Mouse (Mus musculus) small intestine, adult 2 months (tissue): ENCODE results near the gene Ttc7b. TPM values are rescaled to one million over a fixed set of nuclear protein-coding genes. Genes with fewer than 3 reads are reported as not detected.

Experiments used
- H3K27ac ChIP-seq: fragments of 200-500 bp; 2 replicates; pipeline ENCODE4 v1.5.1; 2012; ENCODE audit warnings: low read depth, low read length, control low read depth, inconsistent platforms; ENCODE audit not compliant: insufficient read depth
- H3K27me3 ChIP-seq: fragments of 200-500 bp; 2 replicates; pipeline ENCODE4 v1.6.1; 2012; ENCODE audit warnings: mild to moderate bottlenecking, moderate library complexity, low read length, inconsistent platforms; ENCODE audit not compliant: control insufficient read depth, insufficient read depth
- H3K36me3 ChIP-seq: fragments of 200-500 bp; 2 replicates; pipeline ENCODE4 v1.6.1; 2012; ENCODE audit warnings: mild to moderate bottlenecking, low read length, control low read depth, inconsistent platforms; ENCODE audit not compliant: control insufficient read depth, insufficient read depth
- H3K4me1 ChIP-seq: fragments of 200-500 bp; 2 replicates; pipeline ENCODE4 v1.6.1; 2012; ENCODE audit warnings: low read length, inconsistent platforms, mixed read lengths; ENCODE audit not compliant: control insufficient read depth, insufficient read depth, insufficient read length
- H3K4me3 ChIP-seq: fragments of 200-500 bp; 2 replicates; pipeline ENCODE4 v1.5.1; 2012; ENCODE audit warnings: low read depth, mild to moderate bottlenecking, control low read depth, inconsistent platforms, low read length, moderate library complexity
- CTCF ChIP-seq: fragments of 200-500 bp; IDR thresholded peaks from 2 replicates; pipeline ENCODE4 v1.5.1; 2012; ENCODE audit warnings: low read depth, mild to moderate bottlenecking, control low read depth, inconsistent platforms, low read length, moderate library complexity, mixed read lengths; ENCODE audit not compliant: insufficient replicate concordance, insufficient read length; ENCODE audit errors: extremely low read depth
- POLR2A ChIP-seq: fragments of 200-500 bp; IDR thresholded peaks from 2 replicates; pipeline ENCODE4 v1.6.1; 2012; ENCODE audit warnings: low read depth, mild to moderate bottlenecking, control low read depth, inconsistent platforms, low read length, moderate library complexity
- whole genome bisulfite sequencing: fragments of 180-500 bp; shearing (Covaris S2); methylation state at CpG from one replicate; pipeline ENCODE4 v1.1.7; 2018; 5-methylcytosine and 5-hydroxymethylcytosine counted together
- polyA plus RNA-seq: library from polyadenylated mRNA; depleted of rRNA; stranded (reverse); fragments of >200 nt; gene quantifications from 2 replicates; pipeline ENCODE4 v1.2.3, GENCODE M21; 2012; rRNA removed

Gene Ttc7b
- polyA plus RNA-seq, 1 experiment = 13.0 TPM

DNA sequence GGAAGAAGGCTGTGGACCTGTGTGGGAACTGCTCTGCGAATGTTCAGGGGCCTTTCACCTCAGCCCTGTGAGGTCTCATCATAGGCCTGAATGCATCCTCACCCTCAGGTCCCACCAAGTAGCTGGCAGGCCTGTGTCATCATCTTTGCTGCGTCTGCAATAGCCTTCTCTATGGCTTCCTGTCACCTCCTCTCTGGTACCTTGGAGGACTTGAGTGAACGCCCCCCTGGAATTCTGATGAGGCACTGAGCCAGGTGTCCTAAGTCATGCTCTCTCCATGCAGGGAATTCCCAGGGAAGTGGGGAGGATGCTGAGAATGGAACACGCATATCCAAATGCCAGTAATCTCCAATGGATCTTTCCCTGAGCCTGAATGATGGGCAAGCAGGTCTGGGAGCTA is 255.7 kb downstream of the Ttc7b start:
- no peak overlapping the region for H3K4me3 ChIP-seq
- TF ChIP-seq POLR2A (no peak), CTCF (no peak)
- no peaks in the 10 kb centered on the region for H3K27me3 ChIP-seq
- no peak overlapping the region for H3K27ac ChIP-seq
- peaks cover 23% of the 10 kb centered on the region for H3K4me1 ChIP-seq
- H3K36me3 ChIP-seq = no peaks in the 10 kb centered on the region
- 81% methylated on average over 4 of the region's 4 CpGs for WGBS

GRCm38 (mm10) chr12:100262846-100263245 is 257.8 kb downstream of the Ttc7b start:
- Histone ChIP-seq H3K27me3 (no peaks in the 10 kb centered on the region), H3K4me3 (no peak overlapping the region), H3K4me1 (peaks cover 20% of the 10 kb centered on the region), H3K36me3 (no peaks in the 10 kb centered on the region), H3K27ac (no peak overlapping the region)
- WGBS = 32% methylated on average over 6 of the region's 6 CpGs
- no peak for TF ChIP-seq POLR2A
- no peak for TF ChIP-seq CTCF

DNA sequence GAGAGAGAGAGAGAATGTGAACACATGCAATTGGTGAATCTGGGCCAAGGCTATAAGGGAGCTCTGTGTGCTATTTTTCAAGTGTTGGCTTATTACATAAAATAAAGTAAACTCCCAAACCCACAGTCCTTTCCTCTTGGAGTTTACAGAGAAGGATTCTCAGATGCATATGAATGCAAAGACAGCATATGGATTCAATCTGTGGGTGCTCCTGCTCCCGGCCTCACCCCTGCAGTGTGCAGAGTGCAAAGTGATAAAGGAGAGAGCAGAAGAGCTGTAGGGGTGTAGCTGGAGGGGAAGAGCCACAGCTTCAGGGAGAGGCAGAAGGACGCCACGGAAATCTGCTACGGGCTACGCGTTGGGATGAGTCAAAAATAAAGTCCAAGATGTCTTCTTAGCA is 258.9 kb downstream of the Ttc7b start:
- peaks cover 20% of the 10 kb centered on the region for H3K4me1 ChIP-seq
- no peak overlapping the region for H3K4me3 ChIP-seq
- TF ChIP-seq POLR2A = no peak
- TF ChIP-seq CTCF = no peak
- H3K27me3 ChIP-seq = no peaks in the 10 kb centered on the region
- 68% methylated on average over 6 of the region's 6 CpGs for WGBS
- H3K36me3 ChIP-seq = no peaks in the 10 kb centered on the region
- no peak overlapping the region for H3K27ac ChIP-seq

DNA sequence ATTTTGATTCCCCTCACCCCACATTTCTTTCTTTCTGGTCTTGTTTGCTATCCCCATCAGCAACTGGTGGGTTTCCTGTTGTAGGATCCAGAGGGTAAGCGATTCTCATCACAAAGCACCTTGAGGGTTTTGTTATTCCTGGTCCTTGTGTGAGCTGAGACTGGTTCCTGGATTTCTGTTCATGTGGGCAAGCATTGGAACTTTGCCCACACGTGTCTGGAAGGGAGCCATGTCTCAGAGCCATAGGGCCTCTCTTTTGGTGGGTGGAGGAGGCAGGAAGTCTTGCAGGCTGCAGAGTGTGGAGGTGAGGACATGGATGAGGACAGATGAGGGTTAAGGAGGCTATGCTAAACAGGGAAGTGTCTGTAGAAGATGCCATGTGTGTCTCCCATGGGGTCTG is 260.5 kb downstream of the Ttc7b start:
- 43% methylated on average over 2 of the region's 2 CpGs for WGBS
- no peaks in the 10 kb centered on the region for H3K27me3 ChIP-seq
- H3K4me3 ChIP-seq = no peak overlapping the region
- no peak overlapping the region for H3K27ac ChIP-seq
- TF ChIP-seq CTCF (no peak), POLR2A (no peak)
- H3K36me3 ChIP-seq = no peaks in the 10 kb centered on the region
- peaks cover 20% of the 10 kb centered on the region for H3K4me1 ChIP-seq

- WGBS = 78% methylated on average over 3 of the region's 3 CpGs
- Histone ChIP-seq H3K4me1 (peaks cover 13% of the 10 kb centered on the region), H3K27ac (no peak overlapping the region), H3K27me3 (no peaks in the 10 kb centered on the region), H3K36me3 (no peaks in the 10 kb centered on the region), H3K4me3 (no peak overlapping the region)
- TF ChIP-seq CTCF (no peak), POLR2A (no peak)
Observed at GRCm38 (mm10) chr12:100257779-100258178, 262.8 kb downstream of the Ttc7b start.

GRCm38 (mm10) chr12:100255441-100255949 is 265.1 kb downstream of the Ttc7b start:
- no peaks in the 10 kb centered on the region for H3K36me3 ChIP-seq
- H3K4me1 ChIP-seq = peaks cover 3% of the 10 kb centered on the region; the same call in 1 of the 2 replicates
- no peaks in the 10 kb centered on the region for H3K27me3 ChIP-seq
- 91% methylated on average over 2 of the region's 2 CpGs for WGBS
- no peak overlapping the region for H3K27ac ChIP-seq
- H3K4me3 ChIP-seq = no peak overlapping the region
- no peak for TF ChIP-seq POLR2A
- TF ChIP-seq CTCF = no peak

- Histone ChIP-seq H3K4me3 (no peak overlapping the region), H3K27me3 (no peaks in the 10 kb centered on the region)
- WGBS = 90% methylated on average over 4 of the region's 4 CpGs
Observed at GRCm38 (mm10) chr12:100254471-100254870, 266.2 kb downstream of the Ttc7b start.

More at GRCm38 (mm10) chr12:100254471-100254870, 266.2 kb downstream of the Ttc7b start:
- Histone ChIP-seq H3K36me3 (no peaks in the 10 kb centered on the region), H3K4me1 (no peaks in the 10 kb centered on the region), H3K27ac (no peak overlapping the region)
- TF ChIP-seq CTCF = no peak
- TF ChIP-seq POLR2A = no peak

Other genes starting within 250 kb of the Ttc7b start
- gene Rps6ka5, start 206.2 kb upstream of the Ttc7b start, polyA plus RNA-seq = 0.62 TPM in 2 replicates